Mouse (Mus musculus): ENCODE measurements around the gene Dcaf15.

Dcaf15 gene

GRCm38 (mm10) chr8:84098376-84098775 is 6.2 kb downstream of the Dcaf15 start:
- peak in 1 of 2 experiments; percentile 6 for DNase-seq

DNA sequence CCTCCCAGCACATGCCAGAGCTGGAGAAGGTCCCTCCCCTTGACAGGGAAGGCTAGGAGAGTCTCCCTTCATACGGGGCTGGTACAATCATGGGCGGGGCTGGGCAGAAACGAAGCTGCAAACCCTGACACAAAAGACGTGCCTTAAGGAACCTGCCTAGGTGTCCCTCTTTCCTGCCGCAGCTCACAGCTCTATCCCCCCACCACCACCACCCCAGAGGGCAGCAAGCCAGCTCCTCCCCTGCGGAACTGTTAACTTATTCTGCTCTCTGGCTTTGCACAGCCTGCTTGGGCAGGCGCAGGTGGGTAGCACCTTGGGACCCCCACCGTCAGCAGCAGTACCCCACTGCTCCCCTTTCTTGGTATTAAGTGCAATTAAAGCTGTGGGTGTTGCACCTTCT is 8.5 kb downstream of the Dcaf15 start:
- peak in 1 of 2 experiments; percentile 6 for DNase-seq

- no peak for DNase-seq
These were observed 14.0 kb downstream of the Dcaf15 start for GRCm38 (mm10) chr8:84090585-84090984.

- no peak for DNase-seq
These were observed 15.3 kb downstream of the Dcaf15 start for GRCm38 (mm10) chr8:84089277-84089676.

GRCm38 (mm10) chr8:84087821-84088220 is 16.7 kb downstream of the Dcaf15 start:
- no peak for DNase-seq

GRCm38 (mm10) chr8:84087156-84087555 is 17.4 kb downstream of the Dcaf15 start:
- DNase-seq, result no peak

- DNase-seq, result no peak
These were observed 20.0 kb downstream of the Dcaf15 start for GRCm38 (mm10) chr8:84084341-84085115.

- DNase-seq, result no peak
These were observed 20.7 kb downstream of the Dcaf15 start for GRCm38 (mm10) chr8:84083829-84084241.

DNA sequence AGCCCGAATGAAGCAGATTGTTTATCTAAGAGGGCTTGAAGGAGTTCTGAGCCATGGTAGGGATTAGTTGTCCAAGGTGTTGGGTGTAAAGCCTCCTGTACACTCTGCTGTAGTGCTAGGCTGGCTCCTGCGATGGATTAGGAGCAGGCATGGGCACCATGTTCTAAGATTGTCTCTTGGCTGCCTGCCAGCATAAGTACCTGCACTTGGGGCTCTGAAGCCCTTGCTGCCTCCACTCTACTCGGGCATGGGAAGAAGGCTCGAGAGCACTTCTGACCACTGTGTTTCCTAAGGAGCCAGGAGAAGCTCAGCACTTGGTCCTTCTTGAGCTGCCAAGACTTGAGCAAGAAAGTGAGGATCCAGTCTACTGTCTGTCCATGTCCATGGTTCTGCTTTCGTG is 25.4 kb downstream of the Dcaf15 start:
- DNase-seq, result no peak

DNA sequence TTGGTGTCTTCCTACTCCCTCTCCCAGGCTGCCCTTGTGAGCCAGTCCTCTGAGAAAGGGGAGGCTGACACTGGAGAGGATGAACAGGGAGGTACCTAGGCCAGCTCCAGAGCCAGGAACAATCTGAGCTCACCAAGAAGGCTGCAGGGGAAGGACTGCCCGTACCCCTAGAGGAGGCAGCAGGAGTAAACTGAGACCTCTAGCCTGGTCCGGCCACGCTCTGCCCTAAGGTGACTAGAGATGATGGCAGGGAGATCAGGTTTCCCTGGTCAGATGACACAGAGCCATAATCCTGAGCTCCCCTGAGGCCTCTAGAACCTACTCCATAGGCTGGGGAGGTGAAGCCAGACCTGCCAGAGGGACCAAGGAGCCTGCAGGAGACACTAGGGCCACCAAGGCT is 27.7 kb downstream of the Dcaf15 start:
- no peak for DNase-seq

DNA sequence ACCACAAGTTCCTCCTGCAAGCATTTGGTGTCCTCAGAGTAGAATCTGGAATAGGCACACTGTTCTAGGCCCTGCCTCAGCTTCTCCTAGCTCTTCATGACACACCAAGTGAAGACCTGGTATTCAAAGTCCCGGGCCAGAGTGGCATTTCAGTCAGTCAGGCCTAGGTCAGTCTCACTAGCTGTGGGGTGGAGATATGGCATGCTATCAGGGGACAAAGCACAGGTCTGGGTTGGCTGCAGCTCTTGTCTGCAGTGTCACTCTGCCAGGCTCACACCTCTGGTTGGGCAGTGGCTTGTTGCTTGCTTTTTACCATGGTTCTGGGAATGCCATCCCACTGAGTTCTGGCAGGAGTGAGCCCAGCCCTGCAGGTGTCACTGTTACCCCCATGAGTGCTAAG is 28.2 kb downstream of the Dcaf15 start:
- DNase-seq, result peak in 1 of 2 experiments; percentile 1

- peak in 1 of 2 experiments; percentile 5 for DNase-seq
These were observed 31.2 kb downstream of the Dcaf15 start for GRCm38 (mm10) chr8:84073230-84073976.

GRCm38 (mm10) chr8:84072321-84072720 is 32.2 kb downstream of the Dcaf15 start:
- DNase-seq, result peak in 1 of 2 experiments; percentile 9

GRCm38 (mm10) chr8:84071921-84072320 is 32.6 kb downstream of the Dcaf15 start:
- DNase-seq, result peak in 1 of 2 experiments; percentile 4

GRCm38 (mm10) chr8:84070667-84071066 is 33.9 kb downstream of the Dcaf15 start:
- peak; percentile 24 to 37 for DNase-seq

DNA sequence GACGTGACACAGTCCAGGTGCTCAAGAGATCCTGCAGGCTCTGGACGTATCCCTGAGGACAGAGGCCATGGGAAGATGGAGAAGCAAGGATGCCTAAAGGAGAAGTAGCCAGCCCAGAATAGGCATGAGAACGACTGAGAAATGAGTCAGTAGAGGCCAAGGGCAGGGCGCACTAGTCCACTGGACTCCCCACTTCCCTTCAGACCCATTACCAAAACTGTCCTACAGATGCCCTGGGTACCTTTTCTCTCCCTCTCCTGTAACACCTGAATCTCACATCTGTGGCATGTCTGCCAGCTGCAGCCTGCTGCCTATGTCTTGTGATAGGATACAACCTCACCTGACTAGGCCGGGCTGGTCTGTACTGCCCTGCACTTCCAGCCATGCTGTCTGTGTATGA is 34.3 kb downstream of the Dcaf15 start:
- DNase-seq, result peak in 1 of 2 experiments; percentile 3

- DNase-seq, result peak in 1 of 2 experiments; percentile 11
These were observed 34.8 kb downstream of the Dcaf15 start for GRCm38 (mm10) chr8:84069750-84070149.

DNA sequence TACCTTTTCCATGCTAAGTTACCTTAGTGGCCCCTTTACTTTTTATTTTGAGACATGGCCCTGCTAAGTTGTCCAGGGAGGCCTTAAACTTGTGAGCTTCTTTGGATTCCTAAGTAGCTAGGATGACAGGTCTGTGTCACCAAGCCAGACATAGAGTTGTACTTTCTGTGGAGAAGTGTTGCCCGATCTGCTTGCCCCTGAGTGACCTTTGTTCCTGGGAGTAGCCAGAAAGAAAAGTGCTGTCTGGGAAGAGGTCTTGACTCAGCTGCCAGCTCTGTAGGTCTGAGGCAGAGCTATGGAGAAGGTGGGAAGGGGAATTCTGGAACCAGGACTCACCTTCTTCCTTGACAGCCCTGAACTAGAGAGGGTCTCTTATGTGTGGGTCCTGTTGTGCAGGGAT is 35.4 kb downstream of the Dcaf15 start:
- DNase-seq, result peak in 1 of 2 experiments; percentile 1

DNA sequence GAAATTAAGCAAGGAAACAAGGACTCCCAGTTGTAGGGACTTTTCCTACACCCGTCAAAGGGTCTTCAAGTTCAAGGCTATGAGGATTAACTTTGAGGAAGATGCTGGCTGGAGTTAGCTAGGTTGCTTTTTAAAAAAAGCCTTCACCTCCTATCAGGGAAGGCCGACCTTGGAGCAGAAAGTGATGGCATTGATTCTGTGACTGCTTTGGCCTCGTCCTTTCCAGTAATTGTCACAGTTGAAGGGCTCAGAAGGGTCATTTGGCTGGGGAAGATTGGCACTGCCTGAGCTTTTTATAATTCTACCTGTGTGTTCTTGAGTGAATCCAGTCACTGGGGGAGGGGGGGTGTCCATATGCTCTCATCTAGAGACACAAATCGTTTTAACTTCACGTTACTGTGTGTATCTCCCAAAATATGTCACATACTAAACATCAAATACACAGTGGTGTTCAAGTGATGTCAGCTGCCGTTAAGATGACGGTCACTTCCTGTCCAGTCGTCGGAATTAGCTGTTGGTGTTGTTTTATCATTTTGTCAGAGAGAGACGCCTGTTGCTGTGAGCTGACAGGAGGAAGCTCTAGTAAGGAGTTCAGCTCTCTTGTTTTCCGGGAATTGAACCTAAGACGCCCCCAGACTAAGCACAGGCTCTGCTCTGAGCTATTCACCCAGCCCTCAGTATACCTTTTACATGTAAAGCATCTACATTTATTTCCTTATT is 36.1 kb downstream of the Dcaf15 start:
- DNase-seq, result peak in 1 of 2 experiments; percentile 3

GRCm38 (mm10) chr8:84067911-84068310 is 36.7 kb downstream of the Dcaf15 start:
- peak in 1 of 2 experiments; percentile 10 for DNase-seq

GRCm38 (mm10) chr8:84067047-84067573 is 37.5 kb downstream of the Dcaf15 start:
- peak; percentile 92 to 97 for DNase-seq

- peak; percentile 96 to 100 for DNase-seq
These were observed 38.2 kb downstream of the Dcaf15 start, which contains the start of gene Rfx1 for GRCm38 (mm10) chr8:84066291-84066930. Gene Rfx1, plus strand, starts transcription at chr8:84066834.
